Mouse (Mus musculus) ES-E14 (cell line): ENCODE data around the gene Gm10944. TPM values are rescaled to one million over a fixed set of nuclear protein-coding genes. Genes with fewer than 3 reads are reported as not detected.

Experiments used
- DNase-seq: peaks from one replicate; pipeline ENCODE4 v3.0.0-alpha.2; 2013; ENCODE audit warnings: low read depth, low spot score
- H3K27ac ChIP-seq: 2 replicates; pipeline ENCODE4 v1.5.1; 2012; ENCODE audit warnings: low read depth, mild to moderate bottlenecking, low read length, moderate library complexity, mixed read lengths; ENCODE audit not compliant: poor library complexity, insufficient read depth, severe bottlenecking
- H3K36me3 ChIP-seq: 2 replicates; pipeline ENCODE4 v1.6.1; 2012; ENCODE audit warnings: mild to moderate bottlenecking, low read length, moderate library complexity, mixed read lengths; ENCODE audit not compliant: control insufficient read depth, poor library complexity, insufficient read depth, severe bottlenecking
- H3K4me1 ChIP-seq, 2 experiments: fragments of 150-350 bp in 1 of 2; sonication (generic) in 1 of 2; 2 replicates each; pipeline ENCODE4 v1.6.1; 2012; ENCODE audit warnings: low read length in 2 of 2, mild to moderate bottlenecking in 1 of 2, mixed read lengths in 1 of 2; ENCODE audit not compliant: control insufficient read depth in 2 of 2, insufficient read depth in 2 of 2, poor library complexity in 1 of 2
- H3K4me3 ChIP-seq, 2 experiments: fragments of 150-350 bp in 1 of 2; sonication (generic) in 1 of 2; 2 replicates each; pipeline ENCODE4 v1.5.1; 2012; ENCODE audit warnings: low read length in 2 of 2, low read depth in 1 of 2, mild to moderate bottlenecking in 1 of 2, mixed read lengths in 1 of 2; ENCODE audit not compliant: insufficient read depth in 1 of 2, poor library complexity in 1 of 2, severe bottlenecking in 1 of 2
- H3K9ac ChIP-seq: 2 replicates; pipeline ENCODE4 v1.6.1; 2012; ENCODE audit warnings: low read depth, mild to moderate bottlenecking, low read length, mixed read lengths; ENCODE audit not compliant: poor library complexity, insufficient read depth, severe bottlenecking
- H3K9me3 ChIP-seq: fragments of 150-350 bp; sonication (generic); 2 replicates; pipeline ENCODE4 v1.6.1; 2012; ENCODE audit warnings: low read depth, mild to moderate bottlenecking, low read length; ENCODE audit not compliant: control insufficient read depth, insufficient read depth
- CHD2 ChIP-seq: IDR thresholded peaks from 2 replicates; pipeline ENCODE4 v1.6.1; 2014; ENCODE audit warnings: mild to moderate bottlenecking, low read depth, low read length, inconsistent platforms
- HCFC1 ChIP-seq: IDR thresholded peaks from 2 replicates; pipeline ENCODE4 v1.6.1; 2012; ENCODE audit warnings: low read length, inconsistent platforms, borderline replicate concordance; ENCODE audit not compliant: insufficient read depth
- MAFK ChIP-seq: IDR thresholded peaks from 2 replicates; pipeline ENCODE4 v1.6.1; 2014; ENCODE audit warnings: mild to moderate bottlenecking, low read depth, low read length, inconsistent platforms; ENCODE audit not compliant: insufficient read depth
- ZC3H11A ChIP-seq: IDR thresholded peaks from 2 replicates; pipeline ENCODE4 v1.6.1; 2012; ENCODE audit warnings: low read depth, mild to moderate bottlenecking, inconsistent platforms, low read length, borderline replicate concordance
- ZNF384 ChIP-seq: IDR thresholded peaks from 2 replicates; pipeline ENCODE4 v1.6.1; 2012; ENCODE audit warnings: low read depth, low read length, inconsistent platforms
- in situ Hi-C, 2 experiments: fragments of 600-800 bp; cut with MboI; formaldehyde crosslinking; loops; one replicate each; pipeline ENCODE4 v1.15.1; 2025; ENCODE audit warnings: low sequenced_read_pairs in 2 of 2, inconsistent platforms in 1 of 2; ENCODE audit not compliant: unreplicated experiment in 2 of 2
- total RNA-seq: library from RNA; depleted of rRNA; stranded (reverse); fragments of 300-350 nt; gene quantifications from 2 replicates; pipeline ENCODE4 v1.2.3, GENCODE M21; 2012

Gm10944 gene
- total RNA-seq, 1 experiment, result not detected

DNA sequence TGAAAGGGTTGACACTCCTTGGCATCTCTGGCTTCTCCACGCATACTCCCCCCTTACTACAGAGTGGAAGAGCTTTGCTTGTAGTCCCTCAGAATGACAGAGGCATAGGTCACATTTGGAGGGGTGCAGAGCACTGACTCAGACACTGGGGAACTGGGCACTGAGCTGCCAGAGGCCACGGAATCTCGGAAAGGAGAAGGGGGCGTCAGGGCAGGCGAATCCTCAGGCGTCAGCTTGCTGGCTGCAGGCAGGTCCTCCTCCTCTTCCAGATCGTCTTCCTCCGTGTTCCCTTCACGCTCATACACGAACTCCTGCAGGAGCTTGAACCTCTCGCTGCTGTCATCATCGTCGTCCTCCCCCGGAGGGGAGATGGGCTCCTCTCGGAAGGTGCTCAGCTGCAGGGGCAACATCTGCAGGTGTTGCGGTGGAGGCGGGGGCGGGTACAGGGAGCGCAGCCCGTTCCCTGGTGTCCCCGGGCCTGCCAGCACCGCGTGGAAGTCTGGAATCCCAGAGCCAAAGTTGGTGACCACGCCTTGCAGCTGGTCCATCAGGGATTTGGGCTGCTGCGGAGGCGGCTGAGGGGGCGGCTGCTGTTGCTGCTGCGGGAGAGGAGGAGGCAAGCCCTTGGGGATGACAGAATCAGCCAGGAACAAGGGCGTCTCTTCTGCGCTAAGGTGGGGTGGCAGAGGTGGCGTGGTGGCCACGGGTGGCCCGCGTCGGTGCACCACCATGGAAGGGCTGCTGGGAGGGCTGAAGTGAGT lies 7.9 kb downstream of the Gm10944 start:
- no peak for DNase-seq
- TF ChIP-seq HCFC1, result no peak
- no peak for TF ChIP-seq MAFK
- TF ChIP-seq CHD2, result no peak
- no peak for TF ChIP-seq ZNF384
- TF ChIP-seq ZC3H11A, result no peak
- Histone ChIP-seq H3K4me1 (peaks cover 0 to 6% of the 10 kb centered on the region in 2 experiments; a peak in 1 of 4 replicates), H3K9me3 (no peaks in the 10 kb centered on the region), H3K4me3 (peak overlapping the region; percentile 45 to 48; a peak in 3 of 4 replicates), H3K36me3 (no peaks in the 10 kb centered on the region), H3K27ac (no peak overlapping the region), H3K9ac (no peak overlapping the region)
- in situ Hi-C loops, result no loop called here

DNA sequence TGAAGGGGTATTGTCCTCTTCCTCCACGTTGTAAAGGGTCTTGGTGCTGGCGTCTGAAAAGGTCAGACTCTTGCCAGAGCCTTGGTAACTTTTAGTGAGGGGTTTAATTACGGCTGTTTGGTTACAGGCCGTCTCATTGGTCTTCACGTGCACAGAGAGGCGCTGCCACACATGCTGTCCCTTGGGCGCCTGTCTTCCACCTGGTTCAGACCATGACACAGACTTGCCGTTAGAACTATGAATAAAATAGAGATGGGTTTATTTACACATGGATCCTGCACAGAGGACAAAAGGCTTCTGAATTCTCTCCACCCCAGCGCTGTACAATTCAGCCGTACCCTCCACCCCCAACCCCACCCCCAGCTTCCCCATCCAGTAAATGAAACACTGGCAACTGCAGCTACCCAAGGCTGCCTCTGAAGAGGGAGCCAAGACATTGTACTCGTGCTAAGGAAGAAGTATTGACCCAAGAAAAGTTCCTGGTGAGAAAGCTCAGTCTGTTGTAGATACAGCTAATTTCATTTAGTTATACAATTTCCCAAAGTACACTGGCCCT lies 8.6 kb downstream of the Gm10944 start:
- in situ Hi-C loops, result no loop called here
- Histone ChIP-seq H3K27ac (no peak overlapping the region), H3K4me1 (peaks cover 0 to 6% of the 10 kb centered on the region in 2 experiments; a peak in 1 of 4 replicates), H3K36me3 (no peaks in the 10 kb centered on the region), H3K9me3 (no peaks in the 10 kb centered on the region), H3K9ac (no peak overlapping the region), H3K4me3 (peak overlapping the region in 1 of 2 experiments; percentile 48; a peak in 1 of 4 replicates)
- TF ChIP-seq CHD2 (no peak), MAFK (no peak), ZC3H11A (no peak), ZNF384 (no peak), HCFC1 (no peak)
- no peak for DNase-seq

DNA sequence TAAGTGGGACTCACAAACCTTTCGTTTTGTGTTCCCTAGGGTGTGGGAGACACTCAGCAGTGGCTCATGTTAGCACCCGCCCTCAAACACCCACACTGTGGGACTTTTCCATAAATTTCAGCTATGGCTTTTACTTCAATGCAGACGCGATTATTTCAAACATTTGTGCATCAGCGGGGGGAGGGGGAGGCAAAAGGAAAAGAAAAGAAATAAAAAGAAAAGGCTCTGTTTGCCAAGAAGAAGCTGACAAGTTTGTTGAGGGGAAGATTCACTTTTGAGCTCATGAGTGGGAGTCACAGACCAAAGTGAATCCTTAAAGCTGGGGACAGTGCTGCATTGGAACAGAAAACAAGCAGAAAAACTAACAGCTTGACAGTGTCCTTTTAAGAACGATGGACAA lies 16.3 kb downstream of the Gm10944 start:
- in situ Hi-C loops, result no loop called here
- Histone ChIP-seq H3K4me3 (no peak overlapping the region), H3K4me1 (no peaks in the 10 kb centered on the region), H3K9ac (no peak overlapping the region), H3K36me3 (no peaks in the 10 kb centered on the region), H3K27ac (no peak overlapping the region), H3K9me3 (no peaks in the 10 kb centered on the region)
- DNase-seq, result no peak
- TF ChIP-seq CHD2 (no peak), ZNF384 (no peak), ZC3H11A (no peak), HCFC1 (no peak)

DNA sequence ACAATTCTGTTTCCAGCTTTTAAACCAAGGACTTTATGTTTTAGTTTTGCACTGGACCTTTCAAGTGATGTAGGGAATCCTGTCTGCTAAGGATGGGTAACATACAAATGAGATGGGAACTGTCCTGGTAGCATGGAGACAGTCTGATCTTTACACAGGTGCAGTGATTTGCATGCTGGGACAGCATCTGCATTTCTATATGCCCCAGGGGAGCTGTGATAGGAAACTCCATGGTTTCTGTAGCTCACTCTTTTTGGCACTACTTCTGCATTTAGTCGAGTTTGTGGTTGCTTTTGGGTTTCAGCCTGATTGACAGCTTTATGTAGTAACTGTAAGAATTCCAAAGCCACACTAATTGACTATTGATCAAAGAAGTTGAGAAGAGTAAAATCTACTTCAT lies 19.8 kb downstream of the Gm10944 start:
- Histone ChIP-seq H3K4me3 (no peak overlapping the region), H3K36me3 (no peaks in the 10 kb centered on the region), H3K9me3 (no peaks in the 10 kb centered on the region), H3K9ac (no peak overlapping the region), H3K4me1 (no peaks in the 10 kb centered on the region), H3K27ac (no peak overlapping the region)
- no peak for DNase-seq
- TF ChIP-seq HCFC1, result no peak
- TF ChIP-seq ZNF384, result no peak
- TF ChIP-seq ZC3H11A, result no peak
- TF ChIP-seq CHD2, result no peak
- TF ChIP-seq MAFK, result no peak
- in situ Hi-C loops, result no loop called here
